Mouse (Mus musculus) urinary bladder, adult 2 months (tissue): Measurements from ENCODE around the gene Hspa12b. TPM values are rescaled to one million over a fixed set of nuclear protein-coding genes. Genes with fewer than 3 reads are reported as not detected.

Experiments
- DNase-seq: peaks from one replicate; pipeline ENCODE4 v3.0.0; 2022; ENCODE audit warnings: low spot score
- polyA plus RNA-seq: library from polyadenylated mRNA; depleted of rRNA; stranded (reverse); fragments of >200 nt; gene quantifications from 2 replicates; pipeline ENCODE4 v1.2.3, GENCODE M21; 2012; rRNA removed

The Hspa12b gene
- polyA plus RNA-seq, 1 experiment = 34.8 TPM

GRCm38 (mm10) chr2:131179246-131179886, 52.3 kb downstream of the Hspa12b start:
- peak; percentile 67 for DNase-seq

GRCm38 (mm10) chr2:131179990-131180587, 53.0 kb downstream of the Hspa12b start, which contains the start of gene Cenpb:
Gene Cenpb, minus strand, starts transcription at chr2:131180067.
- peak; percentile 84 for DNase-seq

- no peak for DNase-seq
These were observed 59.3 kb downstream of the Hspa12b start for GRCm38 (mm10) chr2:131186343-131186742.

- DNase-seq = peak; percentile 71
These were observed 59.9 kb downstream of the Hspa12b start, which contains the start of the genes Cdc25b and Spef1 for GRCm38 (mm10) chr2:131186771-131187601. Gene Cdc25b, plus strand, starts transcription at chr2:131186949. Gene Spef1, minus strand, starts transcription at chr2:131187282.

GRCm38 (mm10) chr2:131187602-131187922, 60.5 kb downstream of the Hspa12b start:
- DNase-seq = no peak

- DNase-seq = no peak
These were observed 61.2 kb downstream of the Hspa12b start for GRCm38 (mm10) chr2:131188311-131188710.

GRCm38 (mm10) chr2:131189521-131190309, 62.6 kb downstream of the Hspa12b start:
- no peak for DNase-seq

GRCm38 (mm10) chr2:131190344-131191004, 63.4 kb downstream of the Hspa12b start:
- DNase-seq = no peak

- DNase-seq = no peak
These were observed 63.9 kb downstream of the Hspa12b start for GRCm38 (mm10) chr2:131191005-131191390.

Other genes with a start within 250 kb of the Hspa12b start
- 46.6 and 46.9 TPM in 2 replicates for gene 4930402H24Rik, start 220.9 kb upstream of the Hspa12b start, polyA plus RNA-seq
- gene Atrn, start 220.8 kb upstream of the Hspa12b start, polyA plus RNA-seq = 94.2 and 104 TPM in 2 replicates
- gene Gfra4, start 84.2 kb upstream of the Hspa12b start, polyA plus RNA-seq = 135 and 138 TPM in 2 replicates
- gene Adam33, start 63.5 kb upstream of the Hspa12b start, polyA plus RNA-seq = 256 and 287 TPM in 2 replicates
- 7.6 and 8.7 TPM in 2 replicates for gene Siglec1, start 40.5 kb upstream of the Hspa12b start, polyA plus RNA-seq
- not detected in 2 replicates for gene Gm11037, start 6.2 kb downstream of the Hspa12b start, polyA plus RNA-seq
- gene 1700037H04Rik, start 32.8 kb downstream of the Hspa12b start, polyA plus RNA-seq = 51.9 and 54.5 TPM in 2 replicates
- 60.4 and 94.3 TPM in 2 replicates for gene Cenpb, start 52.8 kb downstream of the Hspa12b start, polyA plus RNA-seq
- 38.9 and 39.3 TPM in 2 replicates for gene Cdc25b, start 59.7 kb downstream of the Hspa12b start, polyA plus RNA-seq
- 10.3 and 12.4 TPM in 2 replicates for gene Spef1, start 60.0 kb downstream of the Hspa12b start, polyA plus RNA-seq
- 40.0 and 44.7 TPM in 2 replicates for gene Ap5s1, start 79.8 kb downstream of the Hspa12b start, polyA plus RNA-seq
- gene Mavs, start 106.8 kb downstream of the Hspa12b start, polyA plus RNA-seq = 47.2 and 50.2 TPM in 2 replicates
- gene Pank2, start 135.2 kb downstream of the Hspa12b start, polyA plus RNA-seq = 27.0 and 33.0 TPM in 2 replicates
- 5.4 and 6.2 TPM in 2 replicates for gene Rnf24, start 225.6 kb downstream of the Hspa12b start, polyA plus RNA-seq